Comparison of ENCODE assay signal across 15 mouse cellular contexts in genomic region chr8:88139256-88139655, GRCm38 (mm10). TPM values are rescaled to one million over a fixed set of nuclear protein-coding genes. Genes with fewer than 3 reads are reported as not detected.
A peak's percentile ranks its signal among the peaks of the same experiment; 100 is the strongest.
DNase-seq lines count a peak whose midpoint lies in the region; ATAC-seq and TF ChIP-seq lines count a peak whose summit lies in the region.
"Had no signal": no experiment of that assay in that cellular context is flagged by ENCODE, and none has a peak within 500 bp of the region (broad histone marks: within the 10 kb centered on the region; RNA-seq: fewer than 3 reads in every experiment).

No protein-coding gene starts in this region.

- peak overlapping the region; percentile 11; the same call in 1 of the 2 replicates for H3K27ac ChIP-seq in intestine, postnatal 0 days (ENCODE audit: low read depth, low read length)
- H3K27ac ChIP-seq in intestine, embryonic 15.5 days, result no peak overlapping the region
- H3K27ac ChIP-seq in CH12.LX (ENCODE audit: insufficient read depth, low read depth), result no peak overlapping the region
- no peak overlapping the region for H3K27ac ChIP-seq in liver, embryonic 14.5 days

- peaks cover 23% of the 10 kb centered on the region for H3K36me3 ChIP-seq in intestine, postnatal 0 days (ENCODE audit: control insufficient read depth, insufficient read depth)
- H3K36me3 ChIP-seq in intestine, embryonic 15.5 days, result 0 out of 2 replicates have a peak, but pooled peaks cover 7% of the 10 kb centered on the region
- peaks cover 26 to 67% of the 10 kb centered on the region in 2 experiments for H3K36me3 ChIP-seq in CH12.LX (replicated peaks in 1 of 2; ENCODE audit: control insufficient read depth in 1 of 2, insufficient read depth in 1 of 2, low read length in 1 of 2)
- peaks cover 30% of the 10 kb centered on the region for H3K36me3 ChIP-seq in liver, embryonic 14.5 days (replicated peaks; ENCODE audit: control insufficient read depth, insufficient read depth, low read depth)

- peaks cover 4% of the 10 kb centered on the region; the same call in 1 of the 2 replicates for H3K4me1 ChIP-seq in intestine, postnatal 0 days (replicated peaks; ENCODE audit: control insufficient read depth, insufficient read depth, low read length)
- 0 out of 2 replicates have a peak, but pooled peaks cover 8% of the 10 kb centered on the region for H3K4me1 ChIP-seq in intestine, embryonic 15.5 days (replicated peaks)
- peaks cover 6 to 36% of the 10 kb centered on the region in 2 experiments for H3K4me1 ChIP-seq in CH12.LX (ENCODE audit: control insufficient read depth in 1 of 2, insufficient read depth in 2 of 2)
- peaks cover 4 to 8% of the 10 kb centered on the region in 2 experiments; a peak in 3 of 4 replicates for H3K4me1 ChIP-seq in liver, embryonic 14.5 days (replicated peaks; ENCODE audit: control insufficient read depth in 2 of 2, insufficient read depth in 2 of 2, low read length in 1 of 2)

- H3K4me2 ChIP-seq in intestine, postnatal 0 days (replicated peaks; ENCODE audit: low read depth), result no peak overlapping the region
- no peak overlapping the region for H3K4me2 ChIP-seq in intestine, embryonic 15.5 days (replicated peaks)
- H3K4me2 ChIP-seq in CH12.LX (ENCODE audit: insufficient read depth, low read depth, poor library complexity, severe bottlenecking), result peak overlapping the region; percentile 10; the same call in 1 of the 2 replicates
- H3K4me2 ChIP-seq in liver, embryonic 14.5 days (ENCODE audit: low read depth), result peak overlapping the region; percentile 28; the same call in 1 of the 2 replicates

- no peak for TF ChIP-seq POLR2A in CH12.LX (IDR thresholded peaks at IDR 0.05; ENCODE audit: low read depth, low read length)

- H3K9ac ChIP-seq in intestine, postnatal 0 days (ENCODE audit: low read depth, low read length), result no peak overlapping the region
- no peak overlapping the region for H3K9ac ChIP-seq in intestine, embryonic 15.5 days
- no peak overlapping the region for H3K9ac ChIP-seq in CH12.LX (ENCODE audit: insufficient read depth, low read depth)
- no peak overlapping the region for H3K9ac ChIP-seq in liver, embryonic 14.5 days (replicated peaks)

- DNase-seq in CH12.LX (ENCODE audit: extremely low read depth), result peak; percentile 65
- peak; percentile 42 for DNase-seq in ZHBTc4 (ENCODE audit: low read depth, low spot score)
- DNase-seq in liver, embryonic 14.5 days (ENCODE audit: low read depth in 3 of 3, low spot score in 3 of 3), result no peak
- DNase-seq in embryo, embryonic 10.5 days (ENCODE audit: low spot score), result no peak
- no peak for DNase-seq in yolk sac, embryonic 10.5 days (ENCODE audit: low spot score)
- DNase-seq in adrenal gland, adult 2 months, result no peak
- DNase-seq: cerebellum, adult 11-12 months; heart, adult 18-20 months; heart, postnatal 36 days; kidney, adult 9 months; thymus, postnatal 4 days had no signal

- TF ChIP-seq RAD21 in CH12.LX (IDR thresholded peaks at IDR 0.05; ENCODE audit: low read depth, low read length), result no peak

- in situ Hi-C loops in CH12.LX (cut with MboI; ENCODE audit: low pct_ligation_motif_present, low pct_unique_long_range_greater_than_20kb, low sequenced_read_pairs), result no loop called here

- WGBS in intestine, postnatal 0 days, result 90% methylated on average over 3 of the region's 3 CpGs
- WGBS in intestine, embryonic 15.5 days, result 94% methylated on average over 3 of the region's 3 CpGs
- 63% methylated on average over 3 of the region's 3 CpGs for WGBS in liver, embryonic 14.5 days (ENCODE audit: insufficient replicate concordance)

- H3K4me3 ChIP-seq in intestine, postnatal 0 days (ENCODE audit: low read depth, low read length), result no peak overlapping the region
- no peak overlapping the region for H3K4me3 ChIP-seq in intestine, embryonic 15.5 days (replicated peaks)
- H3K4me3 ChIP-seq in CH12.LX (replicated peaks in 1 of 3; ENCODE audit: low read depth in 2 of 3, low read length in 2 of 3, poor library complexity in 1 of 3), result no peak overlapping the region
- no peak overlapping the region for H3K4me3 ChIP-seq in liver, embryonic 14.5 days (ENCODE audit: insufficient read depth in 1 of 2, low read depth in 2 of 2, low read length in 2 of 2)

- ATAC-seq in intestine, postnatal 0 days, result no peak
- no peak for ATAC-seq in intestine, embryonic 15.5 days
- ATAC-seq in liver, embryonic 14.5 days (ENCODE audit: insufficient read depth), result no peak
- ATAC-seq: activated CD4-positive, CD25-positive, alpha-beta regulatory T cell, adult 4 months had no signal

- no peaks in the 10 kb centered on the region for H3K27me3 ChIP-seq in intestine, postnatal 0 days (replicated peaks; ENCODE audit: control insufficient read depth, insufficient read depth, low read length)
- no peaks in the 10 kb centered on the region for H3K27me3 ChIP-seq in intestine, embryonic 15.5 days (replicated peaks)
- no peaks in the 10 kb centered on the region for H3K27me3 ChIP-seq in CH12.LX (replicated peaks)
- no peaks in the 10 kb centered on the region for H3K27me3 ChIP-seq in liver, embryonic 14.5 days (ENCODE audit: control insufficient read depth, insufficient read depth, low read length)
- H3K27me3 ChIP-seq: midbrain, embryonic 12.5 days had no signal

- H3K9me3 ChIP-seq in intestine, postnatal 0 days (ENCODE audit: control insufficient read depth), result no peaks in the 10 kb centered on the region
- H3K9me3 ChIP-seq in intestine, embryonic 15.5 days, result no peaks in the 10 kb centered on the region
- H3K9me3 ChIP-seq in CH12.LX (replicated peaks; ENCODE audit: low read length), result no peaks in the 10 kb centered on the region
- H3K9me3 ChIP-seq in liver, embryonic 14.5 days (ENCODE audit: control insufficient read depth, low read length), result no peaks in the 10 kb centered on the region
- H3K9me3 ChIP-seq: midbrain, embryonic 12.5 days had no signal

- TF ChIP-seq CTCF in intestine, postnatal 0 days (IDR thresholded peaks at IDR 0.05; ENCODE audit: low read depth), result no peak
- TF ChIP-seq CTCF in CH12.LX (conservative IDR thresholded peaks at IDR 0.05 in 1 of 2, IDR thresholded peaks at IDR 0.05 in 1 of 2; ENCODE audit: low read depth in 2 of 2, low read length in 2 of 2), result no peak
- no peak for TF ChIP-seq CTCF in liver, embryonic 14.5 days (IDR thresholded peaks at IDR 0.05; ENCODE audit: low read depth)

- dilution Hi-C loops in CH12.LX (cut with MboI; ENCODE audit: extremely low pct_ligation_motif_present, extremely low pct_unique_long_range_greater_than_20kb, low sequenced_read_pairs), result no loop called here

- no peak for TF ChIP-seq EP300 in CH12.LX (IDR thresholded peaks at IDR 0.05; ENCODE audit: low read length)
- no peak for TF ChIP-seq EP300 in liver, embryonic 14.5 days (IDR thresholded peaks at IDR 0.05; ENCODE audit: low read depth)

- peaks cover 31% of the 10 kb centered on the region for H3K79me2 ChIP-seq in CH12.LX (replicated peaks; ENCODE audit: control insufficient read depth, extremely low read depth, insufficient read depth, poor library complexity, severe bottlenecking)

TF ChIP-seq in CH12.LX, 34 proteins besides CTCF, POLR2A, EP300 and RAD21:
- TF ChIP-seq BHLHE40 (IDR thresholded peaks at IDR 0.05; ENCODE audit: low read depth, low read length), result no peak
- no peak for TF ChIP-seq MAZ (IDR thresholded peaks at IDR 0.05; ENCODE audit: low read depth, low read length)
- no peak for TF ChIP-seq USF1 (IDR thresholded peaks at IDR 0.05; ENCODE audit: low read depth, low read length)
- no peak for TF ChIP-seq HCFC1 (IDR thresholded peaks at IDR 0.05; ENCODE audit: low read depth, low read length)
- TF ChIP-seq JUND (conservative IDR thresholded peaks at IDR 0.05; ENCODE audit: low read depth, low read length), result no peak
TF ChIP-seq in CH12.LX: peak in this region for 0.

RNA-seq across cellular contexts. Expression of gene Heatr3, which starts 1.6 kb away (rescaled TPM):
- 10.0 and 10.2 TPM in 2 replicates for polyA plus RNA-seq in intestine, postnatal 0 days (2015; fragmentation: Nextera tagmentation; extraction: Ambion mirVana)
- 39.5 and 41.0 TPM in 2 replicates for polyA plus RNA-seq in intestine, embryonic 15.5 days (2015; fragmentation: Nextera tagmentation; extraction: Ambion mirVana)
- total RNA-seq in CH12.LX (2012; rRNA removed), result 46.6 and 60.8 TPM in 2 replicates
- 126 TPM in 2 replicates for total RNA-seq in CH12.LX (2014; rRNA removed)
- polyA plus RNA-seq in CH12.LX (2012; ENCODE audit: insufficient read length, low read depth), result 84.9 and 92.6 TPM in 2 replicates
- polyA plus RNA-seq in liver, embryonic 14.5 days (2012; rRNA removed), result 13.8 and 17.3 TPM in 2 replicates
- 23.3 and 26.8 TPM in 2 replicates for polyA plus RNA-seq in liver, embryonic 14.5 days (2014; fragmentation: Nextera tagmentation; extraction: Ambion mirVana)
- total RNA-seq in adrenal gland, adult 2 months (2021), result 10 to 100 TPM; 27.8 to 32.1 TPM
- polyA plus RNA-seq in adrenal gland, adult 2 months (2012; rRNA removed), result 13.4 and 14.0 TPM in 2 replicates

RNA-seq across cellular contexts. Expression of gene Cnep1r1, which starts 20.7 kb away (rescaled TPM):
- 31.0 and 31.4 TPM in 2 replicates for polyA plus RNA-seq in intestine, postnatal 0 days (2015; fragmentation: Nextera tagmentation; extraction: Ambion mirVana)
- polyA plus RNA-seq in intestine, embryonic 15.5 days (2015; fragmentation: Nextera tagmentation; extraction: Ambion mirVana), result 39.5 and 42.0 TPM in 2 replicates
- total RNA-seq in CH12.LX (2012; rRNA removed), result 8.7 TPM in 2 replicates
- 30.8 and 32.9 TPM in 2 replicates for total RNA-seq in CH12.LX (2014; rRNA removed)
- 29.2 and 31.2 TPM in 2 replicates for polyA plus RNA-seq in CH12.LX (2012; ENCODE audit: insufficient read length, low read depth)
- polyA plus RNA-seq in liver, embryonic 14.5 days (2012; rRNA removed), result 15.4 and 20.8 TPM in 2 replicates
- polyA plus RNA-seq in liver, embryonic 14.5 days (2014; fragmentation: Nextera tagmentation; extraction: Ambion mirVana), result 18.0 and 18.3 TPM in 2 replicates
- 10 to 100 TPM; 30.9 to 37.7 TPM for total RNA-seq in adrenal gland, adult 2 months (2021)
- 4.8 and 5.1 TPM in 2 replicates for polyA plus RNA-seq in adrenal gland, adult 2 months (2012; rRNA removed)

RNA-seq across cellular contexts. Expression of gene Tent4b, which starts 59.8 kb away (rescaled TPM):
- polyA plus RNA-seq in intestine, postnatal 0 days (2015; fragmentation: Nextera tagmentation; extraction: Ambion mirVana), result 5.9 and 6.1 TPM in 2 replicates
- 6.3 and 7.0 TPM in 2 replicates for polyA plus RNA-seq in intestine, embryonic 15.5 days (2015; fragmentation: Nextera tagmentation; extraction: Ambion mirVana)
- total RNA-seq in CH12.LX (2012; rRNA removed), result 20.1 and 26.8 TPM in 2 replicates
- 27.9 and 33.6 TPM in 2 replicates for total RNA-seq in CH12.LX (2014; rRNA removed)
- 32.4 and 37.8 TPM in 2 replicates for polyA plus RNA-seq in CH12.LX (2012; ENCODE audit: insufficient read length, low read depth)
- 7.7 and 9.2 TPM in 2 replicates for polyA plus RNA-seq in liver, embryonic 14.5 days (2012; rRNA removed)
- polyA plus RNA-seq in liver, embryonic 14.5 days (2014; fragmentation: Nextera tagmentation; extraction: Ambion mirVana), result 4.3 and 5.5 TPM in 2 replicates
- total RNA-seq in adrenal gland, adult 2 months (2021), result 10 to 100 TPM; 24.5 to 29.4 TPM
- 11.7 and 12.6 TPM in 2 replicates for polyA plus RNA-seq in adrenal gland, adult 2 months (2012; rRNA removed)

Comparison
In these comparisons a context has a peak if more than half of its experiments do, and no peak if none do; other contexts are left out.
1. H3K4me2 ChIP-seq: peak in CH12.LX (single experiment) and liver, embryonic 14.5 days (single experiment); none in intestine, postnatal 0 days (single experiment) and intestine, embryonic 15.5 days (single experiment).
2. DNase-seq: peak in CH12.LX (single experiment) and ZHBTc4 (single experiment); none in liver, embryonic 14.5 days (0 of 3), embryo, embryonic 10.5 days (single experiment), yolk sac, embryonic 10.5 days (single experiment) and adrenal gland, adult 2 months (single experiment).